Mouse (Mus musculus): ENCODE measurements around the gene Ikzf4.
"Not testable (repeated sequence)": the region's sequence is repeated elsewhere in the genome, so short reads cannot be mapped to it uniquely, and the experiment has no call there.

Gene Ikzf4

GRCm38 (mm10) chr10:128640891-128641290, 4.9 kb downstream of the Ikzf4 start:
- no peak for DNase-seq (ENCODE audit: low spot score)

GRCm38 (mm10) chr10:128639999-128640398, 5.8 kb downstream of the Ikzf4 start:
- DNase-seq (ENCODE audit: low spot score), result no peak

- peak; percentile 89 for DNase-seq (ENCODE audit: low spot score)
These were observed 8.8 kb downstream of the Ikzf4 start for GRCm38 (mm10) chr10:128637011-128637410.

- peak; percentile 65 for DNase-seq (ENCODE audit: low spot score)
These were observed 9.2 kb downstream of the Ikzf4 start for GRCm38 (mm10) chr10:128636561-128636960.

- no peak for DNase-seq (ENCODE audit: low spot score)
These were observed 10.1 kb downstream of the Ikzf4 start for GRCm38 (mm10) chr10:128635697-128636096.

GRCm38 (mm10) chr10:128631571-128631970, 14.2 kb downstream of the Ikzf4 start:
- no peak for DNase-seq (ENCODE audit: low spot score)

- not testable (repeated sequence) for DNase-seq (ENCODE audit: low spot score)
These were observed 15.5 kb downstream of the Ikzf4 start for GRCm38 (mm10) chr10:128630306-128630705.

GRCm38 (mm10) chr10:128629746-128630145, 16.0 kb downstream of the Ikzf4 start:
- DNase-seq (ENCODE audit: low spot score), result no peak

- DNase-seq (ENCODE audit: low spot score), result no peak
These were observed 18.1 kb downstream of the Ikzf4 start for GRCm38 (mm10) chr10:128627398-128628317.

- DNase-seq (ENCODE audit: low spot score), result peak; percentile 95
These were observed 19.2 kb downstream of the Ikzf4 start, which contains the start of gene Rps26 for GRCm38 (mm10) chr10:128626311-128627310. Rps26 (minus strand) TSS chr10:128626747.

- DNase-seq (ENCODE audit: low spot score), result no peak
These were observed 20.4 kb downstream of the Ikzf4 start for GRCm38 (mm10) chr10:128625287-128625894.

GRCm38 (mm10) chr10:128623106-128623613, 22.6 kb downstream of the Ikzf4 start:
- DNase-seq (ENCODE audit: low spot score), result not testable (repeated sequence)

- DNase-seq (ENCODE audit: low spot score), result no peak
These were observed 23.1 kb downstream of the Ikzf4 start for GRCm38 (mm10) chr10:128622702-128623101.

GRCm38 (mm10) chr10:128621986-128622520, 23.7 kb downstream of the Ikzf4 start:
- DNase-seq (ENCODE audit: low spot score), result no peak

GRCm38 (mm10) chr10:128620241-128620640, 25.6 kb downstream of the Ikzf4 start:
- DNase-seq (ENCODE audit: low spot score), result no peak

- not testable (repeated sequence) for DNase-seq (ENCODE audit: low spot score)
These were observed 26.6 kb downstream of the Ikzf4 start for GRCm38 (mm10) chr10:128619148-128619547.

- DNase-seq (ENCODE audit: low spot score), result no peak
These were observed 27.2 kb downstream of the Ikzf4 start for GRCm38 (mm10) chr10:128618570-128618969.

GRCm38 (mm10) chr10:128615798-128616448, 29.9 kb downstream of the Ikzf4 start:
- DNase-seq (ENCODE audit: low spot score), result not testable (repeated sequence)

GRCm38 (mm10) chr10:128614934-128615333, 30.9 kb downstream of the Ikzf4 start:
- DNase-seq (ENCODE audit: low spot score), result no peak

GRCm38 (mm10) chr10:128613820-128614219, 32.0 kb downstream of the Ikzf4 start:
- DNase-seq (ENCODE audit: low spot score), result not testable (repeated sequence)

GRCm38 (mm10) chr10:128613154-128613440, 32.7 kb downstream of the Ikzf4 start:
- peak; percentile 31 for DNase-seq (ENCODE audit: low spot score)
